Mouse (Mus musculus) bone marrow, adult 2 months (tissue): ENCODE results near the gene Cmtm6.

Source experiments
- CTCF ChIP-seq: fragments of 200-500 bp; IDR thresholded peaks from 2 replicates; pipeline ENCODE4 v1.5.1; 2011; ENCODE audit warnings: low read length, control low read depth; ENCODE audit not compliant: control insufficient read depth, insufficient read depth
- POLR2A ChIP-seq: fragments of 200-500 bp; IDR thresholded peaks from 2 replicates; pipeline ENCODE4 v1.6.1; 2011; ENCODE audit warnings: low read depth, mild to moderate bottlenecking, control low read depth, low read length, borderline replicate concordance; ENCODE audit not compliant: control insufficient read depth

DNA sequence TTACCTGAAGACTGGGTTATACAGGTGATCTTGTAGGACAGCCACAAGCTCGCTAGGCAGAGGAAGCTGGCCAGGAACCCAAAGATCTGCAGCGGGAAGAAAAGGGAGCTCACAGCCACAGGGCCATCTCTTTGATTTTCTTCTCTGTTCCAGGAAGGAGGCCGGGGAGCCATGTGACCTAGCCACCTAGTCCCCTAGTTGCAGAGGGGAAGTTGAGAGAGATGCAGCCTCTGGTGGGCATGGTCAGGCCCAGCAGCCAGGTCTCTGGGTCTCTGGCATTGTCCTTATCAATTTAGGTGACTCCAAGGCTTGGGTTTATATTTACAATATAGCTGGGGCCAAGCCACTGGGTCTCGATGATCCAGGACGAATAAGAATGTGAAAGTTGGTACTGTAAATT lies 27.9 kb downstream of the Cmtm6 start:
- TF ChIP-seq POLR2A (no peak), CTCF (no peak)
